Mouse (Mus musculus): ENCODE data around the gene Rer1. TPM values are rescaled to one million over a fixed set of nuclear protein-coding genes. Genes with fewer than 3 reads are reported as not detected.

Rer1 gene
- total RNA-seq, 2 experiments from 2014 or later, result 46.1 to 50.3 TPM

DNA sequence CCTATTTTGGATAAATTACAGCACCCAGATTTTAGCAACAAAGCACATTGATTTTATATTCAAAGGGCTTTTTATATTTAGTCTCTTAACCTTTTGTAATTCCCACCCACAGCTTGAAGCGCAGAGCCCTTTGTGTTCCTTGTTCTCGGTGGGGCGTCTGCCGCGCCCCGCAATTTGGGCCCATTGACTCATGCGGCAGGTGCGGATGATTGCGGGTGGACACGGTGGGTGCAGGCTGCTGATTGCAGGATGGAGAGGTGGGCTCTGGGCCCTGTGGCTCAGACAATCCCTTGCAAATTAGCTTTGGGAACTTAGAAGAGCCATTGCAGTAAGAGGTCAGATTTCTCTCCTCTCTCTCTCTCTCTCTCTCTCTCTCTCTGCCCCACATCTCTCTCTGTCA is 32.1 kb upstream of the Rer1 start:
- no peak for DNase-seq
- intact Hi-C loops (cut with DNase I), result no loop called here

DNA sequence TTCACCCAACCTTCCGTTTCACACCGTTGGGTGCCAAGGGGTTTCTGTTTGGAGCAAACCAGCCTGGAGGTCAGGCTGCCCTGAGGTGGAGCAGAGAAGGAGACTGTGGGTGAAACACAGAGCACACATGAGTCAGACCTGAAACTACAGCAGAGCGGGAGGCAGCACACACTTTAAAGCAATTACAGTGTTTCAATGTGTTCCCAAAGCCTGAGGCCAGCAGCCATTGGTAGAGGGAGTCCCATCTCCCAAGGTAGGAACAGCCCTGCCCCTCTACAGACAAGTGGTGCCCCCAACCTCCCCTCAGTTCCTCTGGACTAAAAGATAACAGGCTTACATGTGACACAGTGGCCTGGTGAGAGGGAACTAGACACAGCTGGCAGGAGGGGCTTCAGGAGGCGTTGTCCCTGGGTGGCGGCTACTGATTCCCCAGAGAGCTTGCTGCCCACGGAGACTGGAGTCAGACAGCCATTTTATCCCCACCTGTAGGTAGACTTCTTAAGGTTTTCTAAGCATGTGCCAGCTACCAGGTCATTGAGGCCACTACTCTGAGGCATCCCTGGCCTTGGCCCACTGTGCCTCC is 31.3 kb upstream of the Rer1 start:
- DNase-seq, result no peak
- intact Hi-C loops (cut with DNase I), result no loop called here

- DNase-seq, result no peak
Observed at GRCm38 (mm10) chr4:155116607-155117006, 30.4 kb upstream of the Rer1 start.

GRCm38 (mm10) chr4:155113766-155114410 is 27.7 kb upstream of the Rer1 start:
- DNase-seq, result no peak

More at GRCm38 (mm10) chr4:155116607-155117006, 30.4 kb upstream of the Rer1 start:
- intact Hi-C loops (cut with DNase I), result no loop called here

GRCm38 (mm10) chr4:155109471-155109870 is 23.3 kb upstream of the Rer1 start:
- DNase-seq, result no peak
- intact Hi-C loops (cut with DNase I), result loop anchor here (10.0 kb wide), 1 partner anchor 505 kb away; no protein-coding TSS in a partner anchor

More at GRCm38 (mm10) chr4:155113766-155114410, 27.7 kb upstream of the Rer1 start:
- intact Hi-C loops (cut with DNase I), result loop anchor here (5.0 kb wide), 1 partner anchor 138 kb away; no protein-coding TSS in a partner anchor

- intact Hi-C loops (cut with DNase I), result loop anchor here (10.0 kb wide), 1 partner anchor 507 kb away; no protein-coding TSS in a partner anchor
Observed at GRCm38 (mm10) chr4:155107886-155108285, 21.7 kb upstream of the Rer1 start.

GRCm38 (mm10) chr4:155098572-155098971 is 12.4 kb upstream of the Rer1 start:
- intact Hi-C loops (cut with DNase I), result no loop called here

More at GRCm38 (mm10) chr4:155107886-155108285, 21.7 kb upstream of the Rer1 start:
- DNase-seq, result no peak

DNA sequence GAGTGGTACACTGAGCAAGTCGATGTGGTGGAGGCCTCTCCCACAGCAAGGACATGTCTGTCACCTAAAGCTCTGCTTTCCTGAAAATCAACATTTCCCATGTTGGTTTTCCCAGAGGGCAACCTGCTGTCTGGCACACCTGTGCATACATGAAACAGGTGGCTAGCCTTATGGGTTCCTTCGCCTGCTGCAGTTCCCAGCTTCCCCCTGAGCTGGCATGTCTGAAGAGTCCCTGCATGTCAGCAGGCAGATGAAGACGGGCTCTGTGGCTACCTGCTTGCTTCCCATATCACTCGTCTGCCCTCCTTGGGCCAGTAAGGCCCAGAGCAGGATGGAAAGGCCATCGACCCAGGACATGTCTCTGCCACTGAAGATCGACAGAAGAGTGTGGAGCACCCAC is 11.3 kb upstream of the Rer1 start:
- intact Hi-C loops (cut with DNase I), result no loop called here

More at GRCm38 (mm10) chr4:155098572-155098971, 12.4 kb upstream of the Rer1 start:
- DNase-seq, result no peak

GRCm38 (mm10) chr4:155095967-155096366 is 9.8 kb upstream of the Rer1 start:
- DNase-seq, result no peak
- intact Hi-C loops (cut with DNase I), result loop anchor here (1.0 to 2.0 kb wide), 2 partner anchors 153 to 213 kb away; partner anchors contain the start of gene Faap20

More for the DNA sequence above, 11.3 kb upstream of the Rer1 start:
- DNase-seq, result no peak

DNA sequence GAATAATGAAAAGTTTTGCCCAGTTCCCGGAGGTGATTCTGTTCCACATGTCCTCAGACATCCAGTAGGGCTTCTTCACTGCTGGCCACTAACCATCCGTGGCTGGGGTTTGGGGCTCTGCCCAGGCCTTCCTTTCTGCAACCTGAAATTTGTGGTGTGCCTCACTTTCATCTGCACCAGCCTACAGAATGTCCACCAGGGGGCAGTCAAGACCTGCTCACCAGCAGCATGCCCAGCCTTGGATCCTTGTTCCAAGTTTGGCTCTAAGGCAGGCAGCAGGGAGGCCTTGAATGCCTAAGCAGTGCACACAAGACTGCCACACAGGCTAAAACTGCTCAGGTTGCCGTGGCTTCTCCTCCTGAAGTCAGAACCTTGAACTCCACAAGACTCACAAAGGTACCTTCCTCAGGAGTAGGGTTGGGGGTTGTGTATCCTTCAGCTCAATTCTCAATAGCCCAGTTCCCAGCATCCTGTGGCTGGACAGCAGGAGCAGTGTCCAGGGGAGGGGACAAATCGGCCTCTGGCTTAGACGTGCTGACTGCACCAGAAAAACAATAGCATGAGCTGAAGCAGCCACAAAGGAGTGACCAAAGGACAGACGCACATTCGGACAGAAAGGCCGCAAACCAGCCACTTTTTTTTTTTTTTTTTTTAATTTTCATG is 9.2 kb upstream of the Rer1 start:
- intact Hi-C loops (cut with DNase I), result loop anchor here (1.0 to 2.0 kb wide), 2 partner anchors 154 to 213 kb away; partner anchors contain the start of gene Faap20

GRCm38 (mm10) chr4:155094565-155094964 is 8.4 kb upstream of the Rer1 start:
- intact Hi-C loops (cut with DNase I), result loop anchor here (2.0 kb wide), 1 partner anchor 214 kb away; no protein-coding TSS in a partner anchor
- DNase-seq, result no peak

More for the DNA sequence above, 9.2 kb upstream of the Rer1 start:
- peak; percentile 80 for DNase-seq

GRCm38 (mm10) chr4:155093431-155094149 is 7.4 kb upstream of the Rer1 start:
- intact Hi-C loops (cut with DNase I), result loop anchor here (2.0 kb wide), 1 partner anchor 215 kb away; no protein-coding TSS in a partner anchor
- DNase-seq, result no peak

GRCm38 (mm10) chr4:155092718-155093430 is 6.7 kb upstream of the Rer1 start:
- intact Hi-C loops (cut with DNase I), result no loop called here
- DNase-seq, result no peak

DNA sequence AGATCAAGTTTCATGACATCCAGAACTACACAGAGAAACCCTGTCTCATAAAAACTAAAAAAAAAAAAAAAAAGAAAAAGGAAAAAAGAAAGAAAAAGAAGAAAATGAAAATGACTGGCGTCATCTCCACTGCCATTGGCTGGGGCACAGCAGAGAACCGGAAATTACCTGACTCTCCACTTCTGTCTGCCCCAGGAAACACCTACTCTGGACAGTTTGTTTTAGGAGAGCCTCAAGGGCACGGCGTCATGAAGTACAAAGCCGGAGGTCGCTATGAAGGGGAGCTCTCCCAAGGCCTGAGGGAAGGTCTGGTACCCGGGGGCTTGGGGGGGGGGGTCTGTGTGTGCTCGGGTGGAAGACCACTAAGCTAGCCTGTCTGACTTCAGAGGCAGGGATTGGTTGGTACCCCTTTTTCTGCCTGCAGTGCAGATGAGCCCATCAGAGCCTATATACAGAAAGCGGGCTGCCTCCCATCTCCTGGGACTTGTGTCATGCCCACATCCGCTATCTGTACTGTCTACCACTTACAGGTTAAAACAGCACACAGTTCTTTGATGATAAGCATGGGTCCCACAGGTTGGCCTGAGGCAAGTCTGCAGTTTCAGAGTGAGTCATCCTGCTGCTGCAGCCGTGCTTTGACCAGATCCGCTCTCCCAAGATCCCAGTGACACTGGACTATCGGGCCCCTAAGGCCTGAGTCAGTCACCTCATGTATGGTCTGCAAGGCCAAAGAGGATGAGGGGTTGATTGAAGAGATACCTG is 4.7 kb upstream of the Rer1 start:
- intact Hi-C loops (cut with DNase I), result no loop called here
- no peak for DNase-seq

GRCm38 (mm10) chr4:155090147-155090546 is 4.0 kb upstream of the Rer1 start:
- intact Hi-C loops (cut with DNase I), result no loop called here
- DNase-seq, result no peak

GRCm38 (mm10) chr4:155089241-155089640 is 3.1 kb upstream of the Rer1 start:
- no peak for DNase-seq
- intact Hi-C loops (cut with DNase I), result no loop called here

- DNase-seq, result no peak
- intact Hi-C loops (cut with DNase I), result no loop called here
Observed at GRCm38 (mm10) chr4:155085206-155086107, 725 bp downstream of the Rer1 start.

DNA sequence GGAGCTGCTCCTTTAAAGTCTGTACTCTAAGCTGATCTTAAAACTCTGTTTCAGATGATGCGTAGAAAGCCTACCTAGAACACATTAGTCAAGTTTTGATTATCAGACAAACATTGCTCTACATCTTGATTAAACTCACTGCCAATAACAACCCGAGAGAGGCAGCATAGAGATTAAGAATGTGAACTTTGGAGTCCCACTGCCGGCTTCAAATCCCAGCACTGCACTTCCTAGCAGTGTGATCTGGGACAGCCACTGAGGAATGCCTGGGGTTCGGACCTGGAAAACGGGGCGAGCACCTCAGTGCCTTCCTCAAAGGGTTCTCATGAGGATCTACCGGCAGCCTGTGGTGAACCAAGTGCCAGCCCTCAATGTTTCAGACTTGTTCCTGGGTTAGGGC is 1.8 kb downstream of the Rer1 start:
- intact Hi-C loops (cut with DNase I), result no loop called here
- no peak for DNase-seq
